Mouse (Mus musculus) liver, postnatal 0 days (tissue): ENCODE results near the gene Tmem262.

Experiments used
- CTCF ChIP-seq: sonication (generic); IDR thresholded peaks from 2 replicates; pipeline ENCODE4 v1.5.1; 2016; ENCODE audit warnings: antibody characterized with exemption, low read depth
- EP300 ChIP-seq: IDR thresholded peaks from 2 replicates; pipeline ENCODE4 v1.6.1; 2016; ENCODE audit warnings: antibody characterized with exemption, low read depth, mild to moderate bottlenecking

GRCm38 (mm10) chr19:6052516-6052915 is 27.3 kb upstream of the Tmem262 start:
- TF ChIP-seq CTCF (no peak), EP300 (no peak)
